Mouse (Mus musculus): ENCODE data around the gene Adh6a. TPM values are rescaled to one million over a fixed set of nuclear protein-coding genes. Genes with fewer than 3 reads are reported as not detected.

The Adh6a gene
- polyA plus RNA-seq, 1 experiment = not detected

GRCm38 (mm10) chr3:138373920-138374319, 60.8 kb downstream of the Adh6a start:
- H3K36me3 ChIP-seq (ENCODE audit: control insufficient read depth, insufficient read depth, low read length) = no peaks in the 10 kb centered on the region

GRCm38 (mm10) chr3:138375148-138375547, 62.1 kb downstream of the Adh6a start:
- no peaks in the 10 kb centered on the region for H3K4me1 ChIP-seq (ENCODE audit: control insufficient read depth, insufficient read depth, low read length)
- no peaks in the 10 kb centered on the region for H3K36me3 ChIP-seq (ENCODE audit: control insufficient read depth, insufficient read depth, low read length)

More at GRCm38 (mm10) chr3:138373920-138374319, 60.8 kb downstream of the Adh6a start:
- TF ChIP-seq CTCF (IDR thresholded peaks at IDR 0.05; ENCODE audit: control insufficient read depth, insufficient read depth, insufficient replicate concordance, low read depth, low read length) (no peak), POLR2A (IDR thresholded peaks at IDR 0.05; ENCODE audit: control insufficient read depth, low read depth, low read length) (no peak)
- H3K4me1 ChIP-seq (ENCODE audit: control insufficient read depth, insufficient read depth, low read length) = no peaks in the 10 kb centered on the region
- H3K4me3 ChIP-seq (ENCODE audit: control insufficient read depth, low read depth, low read length) = no peak overlapping the region
- H3K27me3 ChIP-seq (ENCODE audit: control insufficient read depth, insufficient read depth, low read length) = no peaks in the 10 kb centered on the region
- no peak overlapping the region for H3K27ac ChIP-seq (ENCODE audit: control insufficient read depth, insufficient read depth, low read depth, low read length)

More at GRCm38 (mm10) chr3:138375148-138375547, 62.1 kb downstream of the Adh6a start:
- Histone ChIP-seq H3K27ac (ENCODE audit: control insufficient read depth, insufficient read depth, low read depth, low read length) (no peak overlapping the region), H3K27me3 (ENCODE audit: control insufficient read depth, insufficient read depth, low read length) (no peaks in the 10 kb centered on the region), H3K4me3 (ENCODE audit: control insufficient read depth, low read depth, low read length) (no peak overlapping the region)
- TF ChIP-seq POLR2A (IDR thresholded peaks at IDR 0.05; ENCODE audit: control insufficient read depth, low read depth, low read length) (no peak), CTCF (IDR thresholded peaks at IDR 0.05; ENCODE audit: control insufficient read depth, insufficient read depth, insufficient replicate concordance, low read depth, low read length) (no peak)

Other genes starting within 250 kb of the Adh6a start
- 0.01 TPM in 1 of 2 replicates, not detected in the other for gene 1110002E22Rik, start 248.2 kb upstream of the Adh6a start, polyA plus RNA-seq (2012; rRNA removed)
- gene Gm5105, start 245.9 kb upstream of the Adh6a start, polyA plus RNA-seq (2012; rRNA removed) = not detected in 2 replicates
- gene Trmt10a, start 169.8 kb upstream of the Adh6a start, polyA plus RNA-seq (2012; rRNA removed) = 36.2 and 37.1 TPM in 2 replicates
- 8.2 and 10.9 TPM in 2 replicates for gene Mttp, start 168.3 kb upstream of the Adh6a start, polyA plus RNA-seq (2012; rRNA removed)
- 93.6 and 96.6 TPM in 2 replicates for gene 4930579F01Rik, start 119.5 kb upstream of the Adh6a start, polyA plus RNA-seq (2012; rRNA removed)
- 4.7 and 4.8 TPM in 2 replicates for gene Adh7, start 95.5 kb upstream of the Adh6a start, polyA plus RNA-seq (2012; rRNA removed)
- gene Adh1, start 52.3 kb upstream of the Adh6a start, polyA plus RNA-seq (2012; rRNA removed) = 6.5 and 13.5 TPM in 2 replicates
- gene Adh6b, start 28.5 kb downstream of the Adh6a start, polyA plus RNA-seq (2012; rRNA removed) = 0.05 and 0.17 TPM in 2 replicates
- 8.4 and 9.8 TPM in 2 replicates for gene Adh4, start 102.2 kb downstream of the Adh6a start, polyA plus RNA-seq (2012; rRNA removed)
- 19.2 and 19.3 TPM in 2 replicates for gene Adh5, start 129.8 kb downstream of the Adh6a start, polyA plus RNA-seq (2012; rRNA removed)
- gene Metap1, start 176.2 kb downstream of the Adh6a start, polyA plus RNA-seq (2012; rRNA removed) = 22.7 and 25.7 TPM in 2 replicates
- 181 and 193 TPM in 2 replicates for gene Eif4e, start 212.9 kb downstream of the Adh6a start, polyA plus RNA-seq (2012; rRNA removed)

Measured in testis, adult 2 months (tissue).